Mouse (Mus musculus): ENCODE results near the gene Gsg1l.

Gsg1l gene

DNA sequence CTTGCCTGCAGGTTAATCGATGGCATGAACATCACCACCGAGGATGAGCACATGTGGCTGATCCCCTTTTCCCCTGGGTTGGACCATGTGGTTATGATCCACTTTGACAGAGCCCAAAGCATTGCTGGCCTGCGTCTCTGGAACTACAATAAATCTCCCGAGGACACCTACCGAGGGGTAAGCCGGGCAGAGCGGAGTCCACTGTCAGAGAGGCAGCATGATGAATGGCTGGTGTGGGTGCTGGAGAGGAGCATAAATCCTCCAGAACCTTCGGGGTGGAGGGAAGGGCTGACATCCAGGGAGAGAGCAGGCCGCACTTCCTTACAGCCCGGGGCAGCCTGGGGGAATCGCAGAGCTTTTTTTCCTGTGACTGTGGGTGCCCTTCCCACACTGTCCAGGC, 217.0 kb downstream of the Gsg1l start:
- DNase-seq (ENCODE audit: low spot score in 2 of 2) = no peak

DNA sequence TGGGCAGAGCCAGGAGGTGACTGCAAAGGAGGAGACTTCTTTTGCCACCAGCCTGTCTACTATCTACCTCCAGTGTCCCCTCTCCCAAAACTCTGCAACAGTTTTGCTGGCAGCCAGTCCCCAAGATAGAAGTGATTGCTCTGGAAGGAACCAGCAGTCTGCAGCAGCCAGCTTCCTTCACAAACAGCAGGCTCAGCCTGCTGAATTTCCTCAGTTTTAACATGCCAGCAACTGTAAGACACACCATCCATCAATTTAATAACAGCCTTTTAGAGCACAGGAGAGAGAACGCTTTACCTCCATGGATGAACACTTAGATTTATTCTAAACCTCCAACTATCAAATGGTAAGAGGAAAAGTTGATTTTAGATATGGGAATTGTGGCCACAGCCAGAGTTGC, 218.2 kb downstream of the Gsg1l start:
- no peak for DNase-seq (ENCODE audit: low spot score in 2 of 2)

- no peak for DNase-seq (ENCODE audit: low spot score in 2 of 2)
Measured at GRCm38 (mm10) chr7:125860421-125860820, 221.8 kb downstream of the Gsg1l start.

DNA sequence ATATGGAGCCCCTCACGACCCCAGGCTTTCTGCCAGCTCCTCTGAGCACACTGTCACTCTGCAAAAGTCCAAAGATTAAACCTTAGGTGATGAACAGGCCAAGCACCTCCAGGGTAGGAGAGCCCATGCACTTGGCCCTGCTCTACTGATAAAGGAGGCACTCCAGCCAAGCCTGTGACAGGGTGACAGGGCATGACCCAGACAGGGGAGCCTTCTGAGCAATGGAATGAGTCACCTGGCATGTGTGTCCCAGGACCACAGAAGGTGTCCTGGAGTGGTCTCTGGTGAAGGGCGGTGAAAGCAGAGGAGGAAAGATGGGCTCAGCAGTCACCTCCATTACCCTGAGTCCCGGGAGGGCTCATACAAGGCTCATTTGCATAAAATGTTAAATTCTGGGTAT, 222.6 kb downstream of the Gsg1l start:
- DNase-seq (ENCODE audit: low spot score in 2 of 2) = no peak

DNA sequence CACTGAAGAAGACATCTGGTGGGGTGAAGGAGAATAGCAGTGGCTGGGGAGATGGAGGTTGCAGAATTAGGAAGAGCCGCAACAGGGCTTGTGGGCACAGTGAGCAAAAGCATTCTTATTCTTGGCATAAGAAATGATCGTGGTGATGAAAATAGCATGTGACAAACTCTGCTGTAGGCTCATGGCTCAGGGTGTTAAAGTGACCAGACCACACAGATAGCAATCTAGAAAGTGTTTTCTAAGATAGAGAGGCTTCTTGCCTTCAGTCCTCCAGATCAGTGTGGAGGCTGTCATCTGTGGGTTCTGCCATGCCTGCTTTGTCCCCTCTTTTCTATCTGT, 234.7 kb downstream of the Gsg1l start:
- DNase-seq (ENCODE audit: low spot score in 2 of 2) = no peak

- no peak for DNase-seq (ENCODE audit: low spot score in 2 of 2)
Measured at GRCm38 (mm10) chr7:125846866-125847527, 235.2 kb downstream of the Gsg1l start.

DNA sequence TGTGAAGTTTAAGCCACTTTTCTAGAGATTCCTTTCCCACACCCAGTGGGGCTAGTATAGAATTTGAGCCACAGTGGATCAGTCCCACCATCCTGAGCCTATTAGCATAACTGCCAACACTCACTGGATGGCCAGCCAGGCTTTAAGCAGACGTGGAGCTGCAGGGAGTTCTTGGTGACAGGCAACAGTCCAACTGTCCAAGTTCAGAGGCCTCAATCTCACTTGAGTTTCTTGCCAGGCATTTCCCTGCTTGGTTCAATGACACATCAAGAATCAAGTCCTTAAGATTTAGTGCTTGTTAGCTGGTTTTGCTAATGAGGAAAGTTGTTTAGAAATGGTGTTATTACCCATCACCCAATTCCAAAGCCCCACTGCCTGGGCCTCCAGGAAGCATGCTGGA, 236.6 kb downstream of the Gsg1l start:
- no peak for DNase-seq (ENCODE audit: low spot score in 2 of 2)

DNA sequence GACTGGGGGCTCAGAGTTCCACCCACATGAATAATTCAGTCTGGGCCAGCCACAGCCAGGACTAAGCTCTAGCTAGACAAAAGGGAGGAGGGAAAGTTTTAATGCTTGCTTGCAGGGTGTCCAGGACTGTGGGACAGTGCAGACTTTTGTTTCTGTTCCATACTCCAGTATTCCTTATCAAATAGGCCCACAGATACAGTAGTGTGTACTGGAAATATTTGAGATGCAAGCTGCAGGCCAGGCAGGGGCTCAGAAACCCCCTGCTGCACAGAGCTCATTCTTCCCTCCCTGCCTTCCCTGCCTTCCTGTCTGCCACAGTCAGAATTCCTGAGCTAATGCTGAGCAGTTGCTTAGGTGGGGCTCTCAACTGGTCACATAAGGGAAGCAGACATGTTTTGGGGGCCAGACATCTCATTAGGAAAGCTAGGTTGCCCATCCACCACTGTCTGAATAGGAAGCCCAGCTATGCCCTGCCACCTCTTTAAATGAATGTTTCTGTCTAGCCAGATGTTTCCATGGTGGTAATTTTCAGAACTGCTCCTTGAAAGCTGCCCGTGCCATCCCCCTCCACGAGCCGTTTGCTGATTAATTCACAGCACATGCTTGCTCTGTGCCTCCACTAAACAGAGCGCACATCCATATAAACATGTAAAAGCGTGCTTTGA, 244.0 kb downstream of the Gsg1l start:
- DNase-seq (ENCODE audit: low spot score in 2 of 2) = no peak

DNA sequence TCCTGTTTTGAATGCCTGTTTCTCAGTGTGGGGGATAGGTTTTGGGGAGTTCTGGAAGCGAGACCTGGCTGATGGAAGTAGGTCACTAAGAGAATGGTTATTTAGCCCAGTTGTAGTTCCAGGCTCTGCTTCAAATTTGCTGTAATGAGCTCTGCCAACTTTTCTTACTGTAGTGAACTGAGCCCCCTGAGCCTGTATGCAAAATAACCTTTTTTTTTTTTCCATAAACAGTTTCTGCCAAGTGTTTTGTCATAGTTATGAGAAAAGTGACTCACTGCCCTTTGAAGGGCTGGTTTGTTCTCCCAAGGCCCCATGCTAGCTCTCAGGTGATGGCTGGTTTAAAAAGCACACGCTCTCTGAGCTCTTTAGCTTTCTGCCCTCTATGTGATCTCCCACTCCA, 248.7 kb downstream of the Gsg1l start:
- DNase-seq (ENCODE audit: low spot score in 2 of 2) = no peak

DNA sequence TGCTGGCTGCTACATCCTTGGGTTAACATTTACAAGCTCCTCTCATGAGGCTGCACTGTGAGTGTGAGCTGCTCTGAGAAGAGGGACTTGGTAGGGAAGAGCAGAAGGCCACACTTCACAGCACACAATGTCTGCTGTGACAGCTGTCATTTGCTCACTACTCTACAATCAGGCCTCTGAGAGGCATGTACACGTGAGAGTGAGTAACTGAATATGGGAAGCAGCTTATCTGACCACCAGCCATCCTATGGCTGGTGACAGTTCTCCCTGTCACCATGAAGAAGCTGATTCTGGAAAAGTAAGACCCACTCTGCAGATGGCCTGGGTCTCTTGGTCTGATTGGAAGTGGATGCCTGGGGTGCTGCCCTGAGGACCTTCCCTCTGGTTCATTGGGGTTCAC, 249.4 kb downstream of the Gsg1l start:
- no peak for DNase-seq (ENCODE audit: low spot score in 2 of 2)

GRCm38 (mm10) chr7:125829121-125829666, 253.0 kb downstream of the Gsg1l start:
- no peak for DNase-seq (ENCODE audit: low spot score in 2 of 2)

DNA sequence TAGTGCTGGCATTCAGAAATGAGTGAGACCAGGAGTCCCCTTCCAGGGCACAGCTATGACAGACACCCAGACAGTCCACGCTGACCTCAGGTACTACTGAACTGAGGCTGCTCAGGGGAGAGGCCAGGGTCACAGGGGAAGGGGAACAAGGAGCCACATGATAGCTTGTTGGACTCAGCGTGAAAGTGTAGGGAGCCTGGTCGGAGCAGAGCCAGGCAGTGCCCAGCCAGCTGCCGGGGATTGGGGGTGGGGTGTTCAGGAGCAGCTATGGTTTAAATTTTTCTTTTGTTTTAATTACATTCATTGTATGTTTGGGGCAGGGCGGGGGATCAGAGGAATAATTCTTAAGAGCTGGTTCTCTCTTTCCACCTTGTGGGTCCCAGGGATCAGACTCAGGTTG, 253.7 kb downstream of the Gsg1l start:
- DNase-seq (ENCODE audit: low spot score in 2 of 2) = no peak

All from spleen, postnatal 4 days (tissue).